Mouse (Mus musculus): Measurements from ENCODE around the gene Pml. TPM values are rescaled to one million over a fixed set of nuclear protein-coding genes. Genes with fewer than 3 reads are reported as not detected.

Pml gene
- total RNA-seq, 2 experiments from 2014 or later, result 3.5 to 4.6 TPM

Small RNAs within 50 kb of the gene (microRNA-seq; reads per million reads assigned to microRNA genes)
- gene Mir6385 (ENCODE audit: borderline replicate concordance in 2 of 2), result 0 reads per million in 2 experiments

Other genes with a start within 250 kb of the Pml start
- under 1 TPM; 0.15 to 0.32 TPM for gene Cyp11a1, start 243.4 kb downstream of the Pml start, total RNA-seq (2021)
- gene Stra6, start 186.0 kb downstream of the Pml start, total RNA-seq (2021), result under 1 TPM; 0.38 to 0.41 TPM
- gene Ccdc33, start 131.0 kb downstream of the Pml start, total RNA-seq (2021), result not detected
- 10 to 100 TPM; 29.4 to 35.7 TPM for gene Islr, start 45.5 kb downstream of the Pml start, total RNA-seq (2021)
- 1 to 10 TPM; 4.2 to 4.6 TPM for gene Islr2, start 45.5 kb downstream of the Pml start, total RNA-seq (2021)
- gene Stoml1, start 3.4 kb upstream of the Pml start, total RNA-seq (2021), result 1 to 10 TPM; 6.5 to 8.8 TPM
- 10 to 100 TPM; 19.1 to 28.7 TPM for gene Loxl1, start 63.4 kb upstream of the Pml start, total RNA-seq (2021)
- not detected for gene Tbc1d21, start 120.7 kb upstream of the Pml start, total RNA-seq (2021)
- gene Insyn1, start 238.8 kb upstream of the Pml start, total RNA-seq (2021), result 10 to 100 TPM; 11.1 to 12.3 TPM